Mouse (Mus musculus): ENCODE measurements around the gene Capns1. TPM values are rescaled to one million over a fixed set of nuclear protein-coding genes. Genes with fewer than 3 reads are reported as not detected.
A peak's percentile ranks its signal among the peaks of the same experiment; 100 is the strongest.

Capns1 gene
- polyA plus RNA-seq, 1 experiment, result 359 TPM

- TF ChIP-seq CTCF (IDR thresholded peaks at IDR 0.05; ENCODE audit: low read depth, low read length) (no peak), EP300 (IDR thresholded peaks at IDR 0.05; ENCODE audit: insufficient read depth, low read depth, low read length) (no peak), POLR2A (IDR thresholded peaks at IDR 0.05; ENCODE audit: insufficient read depth, low read length) (no peak)
- H3K36me3 ChIP-seq (ENCODE audit: control insufficient read depth, insufficient read depth, low read length, poor library complexity, severe bottlenecking), result no peaks in the 10 kb centered on the region
- H3K27me3 ChIP-seq (ENCODE audit: control insufficient read depth, insufficient read depth, low read length, poor library complexity, severe bottlenecking), result no peaks in the 10 kb centered on the region
Measured at GRCm38 (mm10) chr7:30178256-30178655, 20.4 kb downstream of the Capns1 start.

GRCm38 (mm10) chr7:30176474-30176873 is 22.1 kb downstream of the Capns1 start:
- H3K9me3 ChIP-seq (replicated peaks; ENCODE audit: control insufficient read depth, insufficient read depth, low read length, poor library complexity, severe bottlenecking), result no peaks in the 10 kb centered on the region
- H3K4me1 ChIP-seq (ENCODE audit: control insufficient read depth, insufficient read depth, low read length), result no peaks in the 10 kb centered on the region
- no peak for TF ChIP-seq EP300 (IDR thresholded peaks at IDR 0.05; ENCODE audit: insufficient read depth, low read depth, low read length)
- TF ChIP-seq CTCF (IDR thresholded peaks at IDR 0.05; ENCODE audit: low read depth, low read length), result no peak
- no peak for TF ChIP-seq POLR2A (IDR thresholded peaks at IDR 0.05; ENCODE audit: insufficient read depth, low read length)
- no peaks in the 10 kb centered on the region for H3K36me3 ChIP-seq (ENCODE audit: control insufficient read depth, insufficient read depth, low read length, poor library complexity, severe bottlenecking)
- no peaks in the 10 kb centered on the region for H3K27me3 ChIP-seq (ENCODE audit: control insufficient read depth, insufficient read depth, low read length, poor library complexity, severe bottlenecking)
- H3K4me3 ChIP-seq (ENCODE audit: low read depth, low read length), result no peak overlapping the region
- no peak overlapping the region for H3K27ac ChIP-seq (ENCODE audit: insufficient read depth, low read length)
- no peak overlapping the region for H3K9ac ChIP-seq (ENCODE audit: low read depth, poor library complexity, severe bottlenecking)

More at GRCm38 (mm10) chr7:30178256-30178655, 20.4 kb downstream of the Capns1 start:
- Histone ChIP-seq H3K4me3 (ENCODE audit: low read depth, low read length) (no peak overlapping the region), H3K9ac (ENCODE audit: low read depth, poor library complexity, severe bottlenecking) (no peak overlapping the region), H3K9me3 (replicated peaks; ENCODE audit: control insufficient read depth, insufficient read depth, low read length, poor library complexity, severe bottlenecking) (no peaks in the 10 kb centered on the region), H3K27ac (ENCODE audit: insufficient read depth, low read length) (no peak overlapping the region), H3K4me1 (ENCODE audit: control insufficient read depth, insufficient read depth, low read length) (no peaks in the 10 kb centered on the region)

- Histone ChIP-seq H3K9ac (ENCODE audit: low read depth, poor library complexity, severe bottlenecking) (peak overlapping the region; percentile 70; the same call in 1 of the 2 replicates), H3K27me3 (ENCODE audit: control insufficient read depth, insufficient read depth, low read length, poor library complexity, severe bottlenecking) (no peaks in the 10 kb centered on the region), H3K27ac (ENCODE audit: insufficient read depth, low read length) (no peak overlapping the region), H3K4me3 (ENCODE audit: low read depth, low read length) (peak overlapping the region; percentile 91), H3K36me3 (ENCODE audit: control insufficient read depth, insufficient read depth, low read length, poor library complexity, severe bottlenecking) (no peaks in the 10 kb centered on the region), H3K4me1 (ENCODE audit: control insufficient read depth, insufficient read depth, low read length) (no peaks in the 10 kb centered on the region), H3K9me3 (replicated peaks; ENCODE audit: control insufficient read depth, insufficient read depth, low read length, poor library complexity, severe bottlenecking) (no peaks in the 10 kb centered on the region)
- TF ChIP-seq EP300 (IDR thresholded peaks at IDR 0.05; ENCODE audit: insufficient read depth, low read depth, low read length) (no peak), POLR2A (IDR thresholded peaks at IDR 0.05; ENCODE audit: insufficient read depth, low read length) (no peak), CTCF (IDR thresholded peaks at IDR 0.05; ENCODE audit: low read depth, low read length) (no peak)
Measured at GRCm38 (mm10) chr7:30170283-30170951, 28.2 kb downstream of the Capns1 start.

- peak within 1 kb of the TSS; percentile 91 for H3K4me3 ChIP-seq (ENCODE audit: low read depth, low read length)
- no peak for TF ChIP-seq CTCF (IDR thresholded peaks at IDR 0.05; ENCODE audit: low read depth, low read length)
- no peak for TF ChIP-seq EP300 (IDR thresholded peaks at IDR 0.05; ENCODE audit: insufficient read depth, low read depth, low read length)
- TF ChIP-seq POLR2A (IDR thresholded peaks at IDR 0.05; ENCODE audit: insufficient read depth, low read length), result peak; percentile 80
- no peaks in the 10 kb centered on the region for H3K36me3 ChIP-seq (ENCODE audit: control insufficient read depth, insufficient read depth, low read length, poor library complexity, severe bottlenecking)
- no peaks in the 10 kb centered on the region for H3K9me3 ChIP-seq (replicated peaks; ENCODE audit: control insufficient read depth, insufficient read depth, low read length, poor library complexity, severe bottlenecking)
- no peak within 1 kb of the TSS for H3K27ac ChIP-seq (ENCODE audit: insufficient read depth, low read length)
- H3K27me3 ChIP-seq (ENCODE audit: control insufficient read depth, insufficient read depth, low read length, poor library complexity, severe bottlenecking), result no peaks in the 10 kb centered on the region
- no peaks in the 10 kb centered on the region for H3K4me1 ChIP-seq (ENCODE audit: control insufficient read depth, insufficient read depth, low read length)
- peak within 1 kb of the TSS; percentile 70 for H3K9ac ChIP-seq (ENCODE audit: low read depth, poor library complexity, severe bottlenecking)
Measured at GRCm38 (mm10) chr7:30169583-30170282, 28.9 kb downstream of the Capns1 start, which contains the start of gene Zfp146. Gene Zfp146 (minus strand): TSS chr7:30169750.

GRCm38 (mm10) chr7:30168914-30169582 is 29.6 kb downstream of the Capns1 start:
- Histone ChIP-seq H3K27ac (ENCODE audit: insufficient read depth, low read length) (no peak overlapping the region), H3K9ac (ENCODE audit: low read depth, poor library complexity, severe bottlenecking) (peak overlapping the region; percentile 70), H3K9me3 (replicated peaks; ENCODE audit: control insufficient read depth, insufficient read depth, low read length, poor library complexity, severe bottlenecking) (no peaks in the 10 kb centered on the region), H3K36me3 (ENCODE audit: control insufficient read depth, insufficient read depth, low read length, poor library complexity, severe bottlenecking) (no peaks in the 10 kb centered on the region), H3K4me3 (ENCODE audit: low read depth, low read length) (peak overlapping the region; percentile 91), H3K27me3 (ENCODE audit: control insufficient read depth, insufficient read depth, low read length, poor library complexity, severe bottlenecking) (no peaks in the 10 kb centered on the region), H3K4me1 (ENCODE audit: control insufficient read depth, insufficient read depth, low read length) (no peaks in the 10 kb centered on the region)
- TF ChIP-seq CTCF (IDR thresholded peaks at IDR 0.05; ENCODE audit: low read depth, low read length) (no peak), POLR2A (IDR thresholded peaks at IDR 0.05; ENCODE audit: insufficient read depth, low read length) (no peak), EP300 (IDR thresholded peaks at IDR 0.05; ENCODE audit: insufficient read depth, low read depth, low read length) (no peak)
